Mouse (Mus musculus) T-cell, adult 66 days (primary cell): ENCODE results near the gene Nphp4. TPM values are rescaled to one million over a fixed set of nuclear protein-coding genes. Genes with fewer than 3 reads are reported as not detected.

ENCODE experiments used
- total RNA-seq, 2 experiments: library from RNA; stranded (reverse); gene quantifications; 3 replicates in 1 of 2; 4 replicates in 1 of 2; pipeline ENCODE4 v1.2.4; 2023

The Nphp4 gene
- total RNA-seq = 1 to 10 TPM; 1.3 to 1.6 TPM

GRCm38 (mm10) chr4:152476427-152477023 is at the start of gene Nphp4:
Nphp4 (plus strand) TSS chr4:152476706.

DNA sequence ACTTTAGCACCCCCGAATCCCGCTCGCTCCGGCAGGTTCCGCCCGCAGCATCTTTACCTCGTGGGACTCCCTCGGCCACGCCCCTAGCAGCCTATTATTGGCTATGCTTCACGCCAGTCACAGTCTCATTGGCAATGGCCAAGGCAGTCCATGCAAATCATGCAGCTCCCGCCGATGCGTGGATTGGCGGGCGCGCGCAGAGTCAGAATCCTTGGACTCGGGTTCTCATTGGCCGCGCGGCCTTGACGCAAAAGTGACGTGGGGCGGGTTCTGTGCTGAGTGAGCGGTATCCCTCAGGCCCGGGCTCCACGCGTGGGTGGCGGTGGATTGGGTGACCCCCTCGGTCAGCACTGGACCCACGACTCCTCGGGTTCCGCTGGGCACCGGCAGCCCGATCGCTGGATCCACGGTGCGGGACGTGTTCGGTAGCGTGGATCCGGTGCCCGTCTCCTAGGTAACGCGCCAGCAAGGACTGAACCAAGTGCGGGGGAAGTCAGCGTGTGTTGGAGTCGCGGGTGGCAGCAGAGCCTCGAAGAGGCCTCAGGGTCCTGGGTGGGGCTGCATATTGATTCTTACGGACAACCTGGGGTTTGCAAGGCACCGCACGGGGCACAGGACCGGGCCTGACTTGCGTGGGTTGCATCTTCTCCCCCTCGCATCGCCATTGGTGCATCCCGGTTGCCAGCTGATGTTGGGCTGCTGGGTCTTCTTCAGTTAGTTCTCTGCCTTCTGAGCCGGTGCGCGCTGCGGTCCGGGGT is 1.1 kb downstream of the Nphp4 start, which contains the start of gene Kcnab2:
Gene Kcnab2 (minus strand): TSS at position 406 of the 758 bp plus-strand sequence.

Other genes with a start within 250 kb of the Nphp4 start
- gene Gpr153, start 202.5 kb upstream of the Nphp4 start, total RNA-seq = under 1 TPM; 0.59 to 0.84 TPM
- gene Hes3, start 185.0 kb upstream of the Nphp4 start, total RNA-seq = not detected
- 10 to 100 TPM; 19.1 to 21.9 TPM for gene Icmt, start 179.5 kb upstream of the Nphp4 start, total RNA-seq
- not detected for gene Rnf207, start 157.7 kb upstream of the Nphp4 start, total RNA-seq
- 1,000 to 10,000 TPM; 1,056 to 1,070 TPM for gene Rpl22, start 151.0 kb upstream of the Nphp4 start, total RNA-seq
- gene Chd5, start 138.1 kb upstream of the Nphp4 start, total RNA-seq = under 1 TPM in 1 of 2 experiments, not detected in 1; 0.06 TPM
- 100 to 1,000 TPM; 235 to 259 TPM for gene Kcnab2, start 1.2 kb downstream of the Nphp4 start, total RNA-seq